Mouse (Mus musculus) liver, embryonic 14.5 days (tissue): Measurements from ENCODE around the gene Spata31d1b.

Source experiments
- CTCF ChIP-seq: IDR thresholded peaks from 2 replicates; pipeline ENCODE4 v1.5.1; 2016; ENCODE audit warnings: antibody characterized with exemption, low read depth, control low read depth
- EP300 ChIP-seq: IDR thresholded peaks from 2 replicates; pipeline ENCODE4 v1.6.1; 2016; ENCODE audit warnings: antibody characterized with exemption, low read depth

DNA sequence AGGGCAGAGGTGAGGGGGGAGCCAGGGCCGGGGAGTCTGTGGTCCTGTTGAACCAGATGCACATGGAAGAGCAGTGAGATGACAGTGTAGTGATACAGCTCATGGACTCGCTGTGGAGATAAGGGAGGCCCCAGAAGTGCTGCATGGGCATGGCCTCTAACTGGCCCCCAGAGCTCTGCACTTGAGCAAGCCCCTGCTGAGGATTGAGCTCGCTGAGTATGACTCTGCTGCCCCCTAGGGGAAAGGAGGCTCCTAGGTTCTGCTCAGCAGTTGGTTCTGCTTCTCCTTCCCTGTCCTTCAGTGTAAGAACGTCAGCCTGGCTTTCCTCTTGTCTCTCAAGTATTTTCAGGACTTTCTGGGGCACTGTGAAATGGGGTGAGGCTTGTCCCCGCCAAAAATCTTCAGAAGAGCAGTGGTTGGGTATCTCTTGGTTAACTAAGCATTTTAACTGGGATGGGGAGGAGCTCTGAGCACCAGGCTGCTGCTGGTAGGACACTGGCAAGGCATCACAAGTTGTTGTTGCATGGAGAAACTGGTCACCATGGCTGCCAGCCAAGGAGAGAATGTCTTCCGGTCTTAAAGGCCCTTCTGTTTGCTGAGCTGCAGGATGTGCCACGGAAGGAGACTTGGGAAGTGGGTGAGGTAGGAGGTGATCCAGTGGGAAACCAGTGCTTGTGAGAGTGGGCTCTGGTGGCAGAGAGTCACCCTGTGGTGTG lies 16.5 kb downstream of the Spata31d1b start:
- TF ChIP-seq EP300 (no peak), CTCF (peak; percentile 99)
